Mouse (Mus musculus) erythroblast, embryonic 14.5 days (primary cell): ENCODE data around the gene Pak2.

Experiments used
- GATA1 ChIP-seq: IDR thresholded peaks from 2 replicates; pipeline ENCODE4 v1.6.1; 2012; ENCODE audit warnings: low read length, inconsistent platforms, mixed read lengths
- TAL1 ChIP-seq: IDR thresholded peaks from 3 replicates; pipeline ENCODE4 v1.6.1; 2012; ENCODE audit warnings: low read length, inconsistent platforms, mixed read lengths

DNA sequence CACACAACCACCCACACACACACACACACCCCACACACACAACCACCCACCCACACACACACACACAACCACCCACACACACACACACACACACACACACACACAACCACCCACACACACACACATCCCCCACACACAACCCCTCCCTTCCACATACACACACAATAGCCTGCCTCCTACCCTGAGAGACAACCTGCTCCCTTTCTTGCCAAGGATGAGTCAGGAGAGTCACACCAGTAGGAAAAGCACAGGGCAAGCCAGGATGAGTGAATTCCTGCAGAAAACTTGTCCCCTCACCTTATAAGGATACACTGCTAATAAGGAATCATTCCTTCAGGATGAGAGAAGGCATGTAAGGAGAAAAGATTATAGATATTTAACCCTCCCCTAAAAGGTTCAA is 85.2 kb downstream of the Pak2 start:
- TF ChIP-seq GATA1: no peak
- TF ChIP-seq TAL1: no peak
